Mouse (Mus musculus) hematopoietic stem cell, adult 5-6 weeks (primary cell): ENCODE data around the gene Ndp. TPM values are rescaled to one million over a fixed set of nuclear protein-coding genes. Genes with fewer than 3 reads are reported as not detected.

ENCODE experiments used
- total RNA-seq: library from RNA; stranded (forward); fragments of 172-1452, 232-1000 nt; gene quantifications from 2 replicates; pipeline ENCODE4 v1.2.3, GENCODE M21; 2017

The Ndp gene
- total RNA-seq, 1 experiment from 2014 or later: not detected

Other genes starting within 250 kb of the Ndp start
- gene Maob, start 94.4 kb downstream of the Ndp start, total RNA-seq: not detected in 2 replicates